Mouse (Mus musculus) liver, embryonic 14.5 days (tissue): Measurements from ENCODE around the gene Vps39.

ENCODE experiments used
- CTCF ChIP-seq: IDR thresholded peaks from 2 replicates; pipeline ENCODE4 v1.5.1; 2016; ENCODE audit warnings: antibody characterized with exemption, low read depth, control low read depth
- EP300 ChIP-seq: IDR thresholded peaks from 2 replicates; pipeline ENCODE4 v1.6.1; 2016; ENCODE audit warnings: antibody characterized with exemption, low read depth

- TF ChIP-seq CTCF: no peak
- TF ChIP-seq EP300: no peak
Observed at GRCm38 (mm10) chr2:120288995-120289394, 63.9 kb downstream of the Vps39 start, which contains the start of gene Pla2g4d.
